Mouse (Mus musculus) heart, postnatal 0 days (tissue): ENCODE data around the gene Ramp1.

Experiments
- CTCF ChIP-seq: IDR thresholded peaks from 2 replicates; pipeline ENCODE4 v1.5.1; 2016; ENCODE audit warnings: antibody characterized with exemption, control low read depth, low read depth
- EP300 ChIP-seq: IDR thresholded peaks from 2 replicates; pipeline ENCODE4 v1.6.1; 2016; ENCODE audit warnings: antibody characterized with exemption, low read depth

GRCm38 (mm10) chr1:91183305-91183704 lies 3.7 kb downstream of the Ramp1 start:
- TF ChIP-seq CTCF (no peak), EP300 (no peak)
